Mouse (Mus musculus) lung, postnatal 0 days (tissue): Measurements from ENCODE around the gene Arhgef11.

Source experiments
- CTCF ChIP-seq: IDR thresholded peaks from 2 replicates; pipeline ENCODE4 v1.5.1; 2016; ENCODE audit warnings: antibody characterized with exemption, mild to moderate bottlenecking
- EP300 ChIP-seq: IDR thresholded peaks from 2 replicates; pipeline ENCODE4 v1.6.1; 2016; ENCODE audit warnings: antibody characterized with exemption, mild to moderate bottlenecking, control low read depth

GRCm38 (mm10) chr3:87593793-87594192, 23.6 kb upstream of the Arhgef11 start:
- TF ChIP-seq CTCF: no peak
- no peak for TF ChIP-seq EP300
